Mouse (Mus musculus): ENCODE results near the gene Pigs.

Gene Pigs

DNA sequence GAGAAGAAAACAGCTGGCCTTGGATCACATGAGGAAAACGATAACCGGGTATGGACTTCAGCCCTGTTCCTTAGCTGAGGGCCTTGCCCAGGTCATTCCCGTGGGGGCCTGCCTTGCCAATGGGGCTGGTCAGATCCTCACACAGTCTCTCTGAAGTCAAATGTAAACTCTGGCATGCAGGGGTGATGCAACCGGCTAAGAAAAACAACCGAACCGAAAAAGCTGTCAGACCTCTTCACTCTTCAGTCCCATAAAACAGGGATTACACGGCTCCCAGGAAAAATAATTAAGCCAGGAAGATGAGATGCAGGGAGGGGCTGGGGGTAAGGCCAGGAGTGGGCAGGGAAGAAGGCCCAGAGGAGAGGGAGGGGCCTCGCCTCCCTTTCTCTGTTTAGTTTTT lies 35.9 kb downstream of the Pigs start:
- no peak for DNase-seq (ENCODE audit: low spot score)

DNA sequence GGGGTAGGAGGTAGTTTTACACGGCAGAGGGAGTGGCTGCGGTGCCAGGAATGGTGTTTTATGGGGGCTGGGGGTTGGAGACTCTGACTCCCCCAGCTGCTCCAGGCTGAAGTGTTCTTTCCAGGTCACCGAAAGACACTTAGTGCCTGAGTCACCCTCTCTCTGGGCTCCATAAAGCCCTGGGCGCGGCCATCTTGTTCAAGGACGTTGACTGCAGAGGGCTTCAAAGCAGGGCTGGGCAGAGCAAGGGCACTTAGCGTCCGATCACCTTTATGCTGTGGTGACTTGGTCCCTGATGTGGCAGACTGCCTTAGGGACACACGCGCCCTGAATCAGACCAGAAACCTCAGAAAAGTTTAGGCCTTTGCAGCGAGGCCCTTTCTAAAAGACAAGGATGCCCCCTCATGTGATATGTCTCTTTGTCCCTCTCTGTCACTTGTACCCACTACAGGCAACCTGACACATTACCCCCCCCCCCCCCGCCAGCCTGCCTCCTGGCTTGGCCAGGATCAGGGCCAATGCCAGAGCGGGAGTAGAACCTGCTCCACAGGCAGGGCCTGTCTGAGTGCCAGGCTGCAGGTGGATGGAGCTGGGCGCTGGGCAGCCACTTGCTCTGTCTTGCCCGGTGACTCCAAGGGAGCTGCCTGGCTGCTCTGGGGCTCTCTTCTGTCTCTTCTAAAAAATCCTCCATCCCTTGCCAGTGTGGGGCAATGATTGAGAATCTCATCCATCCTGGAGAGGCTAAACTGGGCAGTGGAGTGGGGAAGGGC lies 39.4 kb downstream of the Pigs start:
- DNase-seq (ENCODE audit: low spot score) = no peak

DNA sequence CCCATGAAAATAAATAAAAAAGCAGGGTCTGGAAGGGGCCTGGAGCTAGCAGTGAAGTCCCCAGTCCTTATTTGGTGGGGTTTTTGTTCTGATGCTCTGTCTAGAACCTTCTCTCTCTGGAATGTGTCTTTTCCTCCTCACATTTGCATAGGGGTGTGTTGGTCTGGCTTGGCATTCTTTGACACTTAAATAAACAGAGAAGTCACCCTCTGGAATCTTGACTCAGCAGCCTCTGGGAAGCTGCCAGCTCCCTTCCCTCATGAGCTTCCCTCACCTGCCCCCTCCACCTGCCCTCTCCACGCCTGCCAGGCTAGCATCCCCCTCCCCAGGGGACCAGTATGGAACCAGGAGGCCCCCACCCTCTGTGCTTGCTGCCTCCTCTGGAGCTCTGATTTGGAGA lies 42.2 kb downstream of the Pigs start:
- DNase-seq (ENCODE audit: low spot score) = no peak

DNA sequence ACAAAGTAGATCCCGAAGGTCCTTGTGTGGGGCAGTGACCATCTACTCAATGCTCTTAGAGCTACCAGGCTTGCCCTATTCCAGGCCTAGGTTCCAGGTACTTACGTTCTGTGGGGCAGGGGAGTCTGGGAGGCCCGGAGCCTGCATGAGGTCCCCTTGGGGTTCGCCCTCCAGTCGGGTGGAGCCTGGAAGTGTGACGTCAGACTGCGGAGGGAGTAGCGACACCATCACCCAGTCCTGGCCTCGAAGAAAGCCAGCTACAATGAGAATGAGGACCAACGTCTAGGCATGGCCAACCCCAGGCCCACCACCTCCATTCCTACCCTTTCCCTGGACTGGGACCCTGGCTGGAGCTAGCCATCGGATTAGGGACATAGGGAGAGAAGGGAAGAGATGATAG lies 43.5 kb downstream of the Pigs start:
- DNase-seq (ENCODE audit: low spot score) = no peak

DNA sequence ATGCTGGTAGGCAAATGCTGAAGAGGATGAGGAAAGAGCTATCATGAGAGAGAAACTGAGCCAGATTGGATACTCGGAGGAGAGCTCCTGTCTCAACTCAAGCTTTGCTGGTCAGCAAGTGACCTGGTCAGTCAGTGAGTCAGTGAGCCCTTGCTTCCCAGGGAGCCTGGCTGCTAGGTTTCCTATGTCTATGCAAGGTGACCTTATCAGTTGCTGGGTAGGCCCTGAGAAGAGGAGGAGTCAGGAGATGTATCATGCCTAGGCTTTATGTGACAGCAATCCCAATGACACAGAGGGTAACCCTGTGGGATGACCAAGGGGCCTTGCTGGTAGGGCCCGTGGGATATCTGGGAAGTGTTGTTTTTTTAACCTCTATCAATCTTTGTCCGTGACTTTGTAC lies 44.0 kb downstream of the Pigs start:
- DNase-seq (ENCODE audit: low spot score) = no peak

DNA sequence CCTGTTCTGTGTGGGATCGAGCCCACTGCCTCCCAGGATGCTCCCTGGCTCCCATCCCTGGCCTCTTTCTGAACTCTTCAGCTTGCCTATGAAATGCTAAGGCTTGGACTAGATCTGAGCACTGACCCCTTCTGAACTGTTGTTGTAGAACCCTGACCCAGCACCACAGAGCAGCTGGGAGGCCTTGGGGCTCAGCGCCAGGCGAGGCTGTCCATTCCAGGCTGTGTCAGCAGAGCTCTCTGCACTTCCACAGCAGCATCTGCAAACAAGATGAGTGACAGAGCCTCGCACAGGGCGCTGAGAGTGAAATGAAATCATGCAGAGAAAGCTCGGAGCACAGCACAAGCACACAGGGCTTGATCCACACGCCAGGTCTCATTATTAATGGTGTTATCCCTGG lies 44.4 kb downstream of the Pigs start:
- DNase-seq (ENCODE audit: low spot score) = no peak

DNA sequence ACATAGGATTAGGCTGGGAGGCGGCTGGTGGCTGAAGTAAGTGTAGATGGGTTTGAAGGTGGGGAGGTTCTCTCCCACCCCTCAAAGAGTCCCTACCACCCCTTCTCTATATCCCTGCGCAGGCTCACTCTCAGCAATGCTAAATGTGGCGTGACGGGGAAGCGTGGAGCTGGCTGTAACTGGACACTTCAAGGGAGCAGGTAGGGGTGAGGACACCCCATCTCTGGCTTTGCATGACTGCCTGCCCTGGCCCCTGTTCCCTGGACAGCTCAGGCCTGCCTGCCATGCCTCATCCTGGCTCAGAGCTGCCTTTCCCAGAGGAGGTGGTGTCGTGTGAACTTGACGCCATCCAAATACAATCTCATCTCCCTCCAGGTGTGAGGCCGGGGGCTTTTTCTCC lies 45.9 kb downstream of the Pigs start:
- DNase-seq (ENCODE audit: low spot score) = no peak

DNA sequence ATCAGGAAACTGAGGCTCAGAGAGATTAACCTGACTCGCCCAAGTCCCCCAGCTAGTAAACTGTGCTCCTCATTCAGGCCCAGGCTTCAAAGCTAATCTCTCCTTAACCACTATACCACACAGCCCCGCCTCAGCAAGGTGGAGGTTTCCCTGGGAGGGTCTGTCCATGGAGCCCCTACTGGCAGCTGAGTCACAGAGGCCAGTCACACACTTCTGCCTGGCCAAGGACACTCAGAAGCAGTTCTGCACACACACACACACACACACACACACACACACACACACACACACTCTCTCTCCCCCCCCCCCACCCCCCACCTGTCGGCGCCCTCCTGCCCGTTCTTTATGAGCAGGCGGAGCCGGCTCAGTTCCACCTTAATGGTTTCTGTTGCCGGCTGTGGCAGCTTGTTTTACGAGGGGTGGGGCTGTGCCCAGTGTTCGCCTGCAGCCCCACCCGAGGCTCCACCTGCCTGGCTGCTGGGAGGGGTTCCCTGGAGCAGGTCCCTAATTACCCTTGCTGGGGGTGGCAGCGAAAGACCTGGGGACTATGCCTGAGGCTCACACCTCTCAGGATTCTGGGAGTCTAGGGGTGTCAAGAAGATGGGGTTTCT lies 49.4 kb downstream of the Pigs start:
- DNase-seq (ENCODE audit: low spot score) = no peak

DNA sequence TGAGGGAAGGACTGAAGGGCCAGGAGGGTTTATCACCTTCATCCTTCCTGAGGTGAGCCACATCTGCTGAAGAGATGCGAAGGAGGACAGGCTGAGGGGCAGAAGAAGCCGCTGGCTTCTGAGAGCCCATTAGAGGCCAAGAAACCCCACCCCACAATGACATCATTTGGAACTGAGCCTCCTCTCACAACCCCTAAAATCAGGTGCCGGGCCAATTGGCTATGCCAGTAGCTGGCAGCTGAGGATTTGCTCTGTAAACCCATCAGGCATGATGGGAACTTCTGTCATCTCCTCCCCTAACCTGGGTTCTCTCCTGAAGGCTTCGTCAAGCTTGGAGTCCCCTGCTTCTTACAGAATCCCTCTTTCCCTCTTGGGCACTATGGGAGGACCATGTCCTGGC lies 52.1 kb downstream of the Pigs start:
- DNase-seq (ENCODE audit: low spot score) = no peak

DNA sequence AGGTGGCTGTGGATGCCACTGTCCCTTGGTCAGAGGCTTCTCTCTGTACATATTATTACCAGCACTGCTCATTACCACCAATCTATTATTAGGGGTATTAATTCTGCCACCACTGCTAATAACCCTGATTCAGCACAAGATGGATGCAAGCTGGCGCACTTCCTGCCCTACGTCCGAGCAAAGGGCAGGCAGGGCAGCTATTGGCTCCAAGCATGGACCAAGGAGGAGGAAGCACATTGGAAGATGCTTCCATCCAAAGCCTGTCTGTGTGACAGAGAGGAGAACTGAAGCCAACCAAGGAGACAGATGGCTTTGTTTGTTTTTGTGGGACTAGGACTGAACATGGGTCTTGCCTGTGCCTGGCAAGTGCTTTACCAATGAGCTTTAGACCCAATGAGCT lies 52.8 kb downstream of the Pigs start:
- no peak for DNase-seq (ENCODE audit: low spot score)

DNA sequence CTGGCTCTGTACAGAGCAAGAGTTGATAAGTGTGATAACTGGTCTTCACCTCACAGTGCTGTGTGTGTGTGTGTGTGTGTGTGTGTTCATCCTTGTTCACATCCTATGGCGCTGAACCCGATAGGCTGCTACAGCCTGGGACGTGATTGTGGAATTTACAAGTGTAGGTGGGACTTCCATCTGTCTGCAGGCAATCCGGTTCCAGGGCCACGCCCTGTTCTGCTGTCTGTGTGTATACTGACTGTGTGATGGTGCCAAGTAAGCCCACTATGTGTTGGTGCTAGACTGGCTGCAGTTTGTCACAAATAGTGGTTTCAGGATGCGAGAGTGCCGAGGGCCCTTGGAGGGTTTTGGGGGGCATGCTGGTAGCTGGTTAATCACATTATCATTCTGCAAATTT lies 54.1 kb downstream of the Pigs start:
- DNase-seq (ENCODE audit: low spot score) = no peak

DNA sequence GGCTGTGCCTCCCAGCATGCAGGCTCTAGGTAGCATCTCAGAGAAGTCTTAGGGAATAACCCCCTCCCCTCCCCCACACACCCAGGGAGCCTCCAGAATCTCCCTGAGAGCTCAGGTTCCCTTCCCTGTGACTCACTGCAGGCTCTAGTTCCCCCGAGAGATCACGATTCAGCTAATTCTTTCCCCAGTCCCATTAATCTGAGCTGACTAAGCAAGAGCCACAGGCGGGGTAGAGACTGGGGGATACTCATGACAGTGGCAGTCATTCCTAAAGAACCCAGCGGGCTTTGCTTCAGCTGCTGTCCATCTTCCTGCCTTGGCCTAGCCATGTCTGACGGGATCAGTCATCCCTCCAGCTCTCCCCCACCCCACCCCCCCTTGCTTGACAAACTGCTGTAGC lies 54.5 kb downstream of the Pigs start:
- DNase-seq (ENCODE audit: low spot score) = no peak

DNA sequence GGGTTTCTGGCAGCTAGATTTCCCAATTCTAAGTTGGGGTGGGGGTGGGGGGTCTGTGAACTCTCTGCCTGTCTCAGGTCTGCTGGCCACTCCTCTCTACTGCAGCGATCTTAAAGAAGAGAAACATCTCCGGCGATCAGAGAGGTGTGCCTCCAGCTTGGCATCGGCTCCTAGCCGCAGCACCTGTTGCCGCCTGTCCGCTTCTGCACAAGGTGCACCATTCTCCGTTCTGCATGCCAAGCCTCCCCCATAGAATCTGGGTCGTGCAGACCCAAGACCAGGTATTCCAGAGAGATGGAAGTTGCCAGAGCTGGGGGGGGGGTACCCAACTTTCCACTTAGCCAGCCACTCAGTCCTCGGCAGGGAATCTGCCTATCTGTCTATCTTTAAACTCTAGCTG lies 57.6 kb downstream of the Pigs start:
- no peak for DNase-seq (ENCODE audit: low spot score)

DNA sequence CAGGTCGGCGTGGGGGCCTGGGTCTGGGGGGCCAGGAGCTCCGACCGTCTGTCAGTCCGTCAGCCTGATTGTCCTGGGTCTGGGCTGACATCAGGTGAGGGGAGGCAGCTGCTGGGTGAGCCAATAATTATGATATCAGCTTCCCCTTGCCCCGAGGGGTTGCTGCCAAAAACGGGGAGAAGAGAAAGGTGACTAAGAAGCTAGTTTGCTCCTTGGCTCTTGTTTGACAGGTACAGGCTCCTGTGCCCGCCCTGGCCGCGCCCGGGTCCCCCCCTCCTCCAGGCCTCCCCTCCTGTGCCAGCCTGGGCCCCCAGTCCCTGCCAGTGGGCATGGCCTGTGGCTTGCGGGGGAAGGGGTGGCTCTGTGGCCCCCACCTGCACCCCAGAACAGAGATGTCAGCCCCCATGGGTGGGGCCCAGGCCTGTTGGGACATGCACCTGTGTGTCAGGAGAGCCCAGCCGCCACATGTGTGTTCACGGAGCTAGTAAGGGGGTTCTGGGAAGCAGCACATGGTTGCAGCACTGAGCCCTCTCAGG lies 58.4 kb downstream of the Pigs start, which contains the start of gene Foxn1:
Gene Foxn1, minus strand, starts transcription at position 51 of the 536 bp plus-strand sequence.
- no peak for DNase-seq (ENCODE audit: low spot score)
